Mouse (Mus musculus) T-helper 2 cell (primary cell): ENCODE measurements around the gene Adam4.
"Not testable (repeated sequence)": the region's sequence is repeated elsewhere in the genome, so short reads cannot be mapped to it uniquely, and the experiment has no call there.

Experiments used
- in situ Hi-C: fragments of 300-600 bp; cut with MboI, MseI; formaldehyde crosslinking; loops from one replicate; pipeline ENCODE4 v1.15.1; 2025; ENCODE audit warnings: high pct_unique_total_duplicates

The Adam4 gene

GRCm38 (mm10) chr12:81421846-81422245 lies at the start of gene Adam4:
Gene Adam4 (minus strand): TSS chr12:81421946.
- in situ Hi-C loops, result loop anchor here (25.0 kb wide), 1 partner anchor 1710 kb away; no protein-coding TSS in a partner anchor

DNA sequence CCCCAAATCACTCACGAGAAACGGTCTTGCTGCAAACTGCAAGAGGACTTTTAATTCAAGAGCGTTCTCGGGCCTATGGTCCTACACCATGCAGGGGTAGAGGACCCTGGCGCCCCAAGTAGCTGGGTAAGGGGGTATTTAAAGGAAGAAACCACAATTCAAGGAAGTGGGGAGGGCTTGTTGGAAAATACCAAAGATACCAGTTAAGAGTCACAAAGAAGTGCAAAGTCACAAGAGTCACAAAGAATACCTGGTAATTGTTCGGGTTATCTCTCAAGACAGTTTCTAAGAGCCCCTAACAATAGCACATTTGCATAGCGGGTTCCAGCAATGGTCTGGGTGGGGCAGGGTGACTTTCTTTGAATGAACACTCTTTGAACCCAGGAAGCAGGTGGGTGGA lies 37.3 kb upstream of the Adam4 start:
- in situ Hi-C loops, result not testable (repeated sequence)

DNA sequence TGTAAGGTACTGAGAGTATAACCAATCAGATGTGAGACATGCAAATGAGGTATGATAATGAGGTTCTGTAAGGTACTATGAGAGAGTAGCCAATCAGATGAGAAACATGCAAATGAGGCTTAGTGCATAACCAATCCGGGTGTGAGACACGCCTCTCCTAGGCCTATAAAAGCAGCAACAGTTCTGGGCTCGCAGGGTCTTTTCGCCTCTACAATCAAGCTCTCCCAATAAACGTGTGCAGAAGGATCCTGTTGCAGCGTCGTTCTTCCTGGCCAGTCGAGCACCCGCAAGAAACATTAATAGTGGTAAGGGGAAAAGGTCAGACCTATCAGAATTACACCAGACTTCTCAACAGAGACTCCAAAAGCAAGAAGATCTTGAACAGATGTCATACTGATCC lies 17.2 kb upstream of the Adam4 start:
- in situ Hi-C loops, result not testable (repeated sequence)

GRCm38 (mm10) chr12:81434778-81435177 lies 13.0 kb upstream of the Adam4 start:
- in situ Hi-C loops, result not testable (repeated sequence)

GRCm38 (mm10) chr12:81413211-81413610 lies 8.5 kb downstream of the Adam4 start:
- in situ Hi-C loops, result loop anchor here (25.0 kb wide), 1 partner anchor 1701 kb away; no protein-coding TSS in a partner anchor

GRCm38 (mm10) chr12:81408966-81409365 lies 12.8 kb downstream of the Adam4 start:
- in situ Hi-C loops, result loop anchor here (10.0 to 25.0 kb wide), 2 partner anchors 424 to 1697 kb away; no protein-coding TSS in a partner anchor

DNA sequence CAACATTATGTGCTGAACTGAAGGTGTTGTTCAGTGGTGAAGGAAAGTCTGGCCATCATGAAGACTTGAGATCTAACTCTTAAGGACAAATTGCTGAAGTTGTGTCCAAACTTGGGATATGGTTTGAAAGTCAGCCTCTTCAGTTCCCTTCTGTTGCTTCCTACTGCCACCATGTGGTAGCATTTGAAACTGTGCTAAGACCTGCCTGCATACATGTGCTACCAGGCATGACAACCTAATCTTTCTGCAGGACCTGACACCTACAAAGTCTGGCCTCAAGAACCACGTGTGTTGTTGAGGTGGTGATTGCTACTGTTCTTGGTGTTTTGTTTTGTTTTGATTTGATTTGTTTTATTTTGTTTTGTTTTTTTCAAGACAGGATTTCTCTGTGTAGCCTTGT lies 19.6 kb downstream of the Adam4 start:
- in situ Hi-C loops, result loop anchor here (10.0 to 25.0 kb wide), 2 partner anchors 417 to 1690 kb away; no protein-coding TSS in a partner anchor

GRCm38 (mm10) chr12:81379364-81379763 lies 42.4 kb downstream of the Adam4 start, which contains the start of gene Gm4787:
Gene Gm4787 (minus strand): TSS chr12:81379464.
- in situ Hi-C loops, result not testable (repeated sequence)
